Mouse (Mus musculus): ENCODE data around the gene Tpt1. TPM values are rescaled to one million over a fixed set of nuclear protein-coding genes. Genes with fewer than 3 reads are reported as not detected.
"Not testable (repeated sequence)": the region's sequence is repeated elsewhere in the genome, so short reads cannot be mapped to it uniquely, and the experiment has no call there.

Tpt1 gene
- polyA plus RNA-seq, 1 experiment from 2014 or later = 607 TPM

DNA sequence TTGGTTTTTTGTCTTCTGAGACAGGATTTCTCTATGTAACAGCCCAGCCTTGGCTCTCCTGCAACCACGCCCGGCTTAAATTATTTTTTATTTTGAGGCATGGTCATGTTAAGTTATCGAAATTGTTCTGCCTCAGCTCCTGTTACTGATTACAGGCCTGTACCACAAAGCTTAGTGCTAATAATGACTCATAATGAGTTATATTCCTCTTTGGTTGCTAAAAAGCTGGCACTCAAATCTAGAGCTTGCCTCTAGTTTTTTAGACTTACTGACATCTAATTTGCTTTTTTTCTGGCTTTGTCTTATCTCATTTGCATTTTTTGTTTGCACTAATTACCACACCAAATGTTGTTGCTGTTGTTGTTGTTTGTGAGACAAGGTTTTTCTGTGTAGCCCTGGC lies 8.3 kb upstream of the Tpt1 start:
- Histone ChIP-seq H3K27me3 (replicated peaks; ENCODE audit: control insufficient read depth, insufficient read depth, low read length) (no peaks in the 10 kb centered on the region), H3K4me3 (ENCODE audit: low read length) (no peak overlapping the region), H3K4me1 (ENCODE audit: control insufficient read depth, insufficient read depth, low read depth, low read length) (peaks cover 10% of the 10 kb centered on the region), H3K9ac (ENCODE audit: low read depth, low read length) (no peak overlapping the region), H3K4me2 (ENCODE audit: low read length) (no peak overlapping the region), H3K36me3 (ENCODE audit: control insufficient read depth, insufficient read depth, low read length) (no peaks in the 10 kb centered on the region), H3K9me3 (ENCODE audit: control insufficient read depth, low read length) (no peaks in the 10 kb centered on the region), H3K27ac (ENCODE audit: low read depth, low read length) (no peak overlapping the region)
- 96% methylated on average over 3 of the region's 3 CpGs for WGBS
- no peak for ATAC-seq

DNA sequence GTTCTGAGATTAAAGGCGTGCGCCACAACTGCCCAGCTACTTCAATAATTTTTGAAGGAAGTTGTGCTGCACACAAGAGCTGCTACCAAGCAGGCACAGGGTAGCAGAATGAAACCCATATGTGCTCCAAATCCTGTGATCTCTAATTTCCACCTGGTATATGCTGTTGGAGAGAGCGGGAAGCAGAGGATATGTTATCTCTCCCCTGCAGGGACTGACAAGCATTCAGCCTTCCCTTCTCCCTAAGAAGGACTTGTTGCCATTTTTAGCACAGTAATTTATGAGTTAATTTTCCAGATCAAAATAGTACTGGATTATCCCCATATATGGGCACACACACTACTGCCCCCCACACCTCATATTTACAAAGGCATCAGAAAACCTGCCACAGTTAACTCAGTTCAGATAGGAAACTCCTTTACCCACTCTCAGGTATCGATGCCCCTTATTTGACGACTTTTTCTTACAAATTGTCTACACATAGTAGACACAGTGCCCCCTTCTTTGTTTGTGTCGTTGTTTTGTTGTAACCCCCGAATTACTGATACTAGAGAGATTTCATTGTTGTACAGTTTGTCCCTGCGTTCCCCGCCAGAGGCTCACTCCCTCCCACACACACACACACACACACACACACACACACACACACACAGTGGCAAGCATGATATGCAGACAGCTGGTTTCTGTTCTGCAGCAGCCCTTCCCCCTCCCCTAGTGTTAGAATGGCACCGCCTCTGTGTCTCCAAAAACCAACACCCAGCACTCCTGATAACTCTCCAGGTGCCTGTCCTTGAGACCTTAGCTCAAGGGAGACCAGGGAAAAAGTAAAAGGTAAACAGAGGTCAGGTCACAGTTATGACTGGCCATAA lies 7.6 kb upstream of the Tpt1 start:
- Histone ChIP-seq H3K27ac (ENCODE audit: low read depth, low read length) (no peak overlapping the region), H3K9ac (ENCODE audit: low read depth, low read length) (no peak overlapping the region), H3K27me3 (replicated peaks; ENCODE audit: control insufficient read depth, insufficient read depth, low read length) (no peaks in the 10 kb centered on the region), H3K9me3 (ENCODE audit: control insufficient read depth, low read length) (no peaks in the 10 kb centered on the region), H3K4me2 (ENCODE audit: low read length) (no peak overlapping the region), H3K4me1 (ENCODE audit: control insufficient read depth, insufficient read depth, low read depth, low read length) (peaks cover 10% of the 10 kb centered on the region), H3K4me3 (ENCODE audit: low read length) (no peak overlapping the region), H3K36me3 (ENCODE audit: control insufficient read depth, insufficient read depth, low read length) (no peaks in the 10 kb centered on the region)
- WGBS = 77% methylated on average over 10 of the region's 10 CpGs
- no peak for ATAC-seq

DNA sequence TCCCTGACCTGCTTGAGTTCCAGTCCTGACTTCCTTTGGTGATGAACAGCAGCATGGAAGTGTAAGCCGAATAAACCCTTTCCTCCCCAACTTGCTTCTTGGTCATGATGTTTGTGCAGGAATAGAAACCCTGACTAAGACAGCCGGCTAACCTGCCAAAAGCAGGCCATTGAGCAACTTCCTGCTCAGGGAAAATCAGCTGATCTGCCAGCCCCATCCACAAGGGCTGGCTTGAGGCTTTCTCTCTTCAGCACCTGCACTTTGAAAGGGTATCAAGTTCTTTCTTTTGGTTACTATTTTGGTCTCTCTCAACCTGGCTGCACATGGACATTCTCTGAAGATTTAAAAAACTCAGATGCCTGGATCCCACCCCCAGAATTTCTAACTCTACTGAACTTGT lies 3.1 kb upstream of the Tpt1 start:
- H3K4me2 ChIP-seq (ENCODE audit: low read length); H3K9ac ChIP-seq (ENCODE audit: low read depth, low read length); ATAC-seq; H3K4me1 ChIP-seq (ENCODE audit: control insufficient read depth, insufficient read depth, low read depth, low read length); H3K36me3 ChIP-seq (ENCODE audit: control insufficient read depth, insufficient read depth, low read length); H3K4me3 ChIP-seq (ENCODE audit: low read length); H3K27ac ChIP-seq (ENCODE audit: low read depth, low read length); H3K9me3 ChIP-seq (ENCODE audit: control insufficient read depth, low read length); H3K27me3 ChIP-seq (replicated peaks; ENCODE audit: control insufficient read depth, insufficient read depth, low read length): not testable (repeated sequence)
- WGBS = 50% methylated on average over 1 of the region's 2 CpGs

DNA sequence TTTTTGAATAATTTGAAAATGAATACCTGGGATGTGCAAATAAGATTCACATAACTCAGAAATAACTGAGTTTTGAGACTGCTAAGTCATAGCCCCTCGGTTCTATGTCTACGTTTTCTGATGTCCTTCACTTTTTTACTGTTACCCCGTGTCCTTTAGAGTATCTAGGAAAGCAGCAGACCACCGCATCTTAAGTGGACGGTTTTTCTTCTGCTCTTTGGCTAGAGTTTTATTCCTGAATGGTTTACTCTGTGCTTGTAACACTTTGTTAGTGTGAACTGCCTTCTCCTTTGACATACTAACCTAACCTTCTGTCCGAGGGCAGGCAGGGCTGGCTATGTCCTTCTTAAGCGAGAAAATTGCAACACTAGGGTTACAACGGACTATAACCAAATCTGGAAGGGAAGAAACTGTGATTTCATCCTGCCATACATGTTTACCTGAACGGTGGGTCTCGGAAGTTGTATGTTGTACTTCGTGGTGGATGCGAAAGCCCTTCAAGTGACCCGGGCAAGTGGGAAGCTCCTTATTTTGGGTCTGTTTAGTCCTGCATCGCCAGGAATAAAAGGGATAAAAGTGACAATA lies 690 bp upstream of the Tpt1 start:
- H3K9me3 ChIP-seq (ENCODE audit: control insufficient read depth, low read length) = no peaks in the 10 kb centered on the region
- no peaks in the 10 kb centered on the region for H3K27me3 ChIP-seq (replicated peaks; ENCODE audit: control insufficient read depth, insufficient read depth, low read length)
- peak overlapping the region; percentile 95 for H3K9ac ChIP-seq (ENCODE audit: low read depth, low read length)
- WGBS = 9% methylated on average over 14 of the region's 14 CpGs
- peaks cover 17% of the 10 kb centered on the region for H3K4me1 ChIP-seq (ENCODE audit: control insufficient read depth, insufficient read depth, low read depth, low read length)
- ATAC-seq = no peak
- H3K4me3 ChIP-seq (ENCODE audit: low read length) = peak overlapping the region; percentile 85
- H3K4me2 ChIP-seq (ENCODE audit: low read length) = peak overlapping the region; percentile 89
- peak overlapping the region; percentile 98 for H3K27ac ChIP-seq (ENCODE audit: low read depth, low read length)
- peaks cover 22% of the 10 kb centered on the region for H3K36me3 ChIP-seq (ENCODE audit: control insufficient read depth, insufficient read depth, low read length)

DNA sequence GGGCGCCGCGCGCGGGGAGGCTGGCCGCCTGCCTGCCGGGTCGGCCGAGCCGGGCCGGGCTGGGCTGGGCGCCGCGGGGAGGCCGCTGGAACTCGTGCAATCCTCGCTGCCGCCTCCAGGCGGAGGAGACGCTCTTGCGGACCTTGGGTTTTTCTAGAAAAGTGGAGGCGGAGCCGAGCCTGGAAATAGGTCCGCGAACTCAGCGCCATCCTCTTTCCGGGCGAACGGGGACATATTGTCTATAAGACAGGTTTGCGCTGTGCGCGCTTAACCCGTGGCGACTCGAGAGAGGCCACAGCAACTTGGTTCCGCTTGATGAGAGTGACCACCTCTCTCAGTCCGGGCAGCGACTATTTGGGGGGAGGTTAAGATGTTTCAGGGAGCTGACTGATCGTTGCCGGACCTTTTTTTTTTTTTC lies 814 bp downstream of the Tpt1 start:
- no peaks in the 10 kb centered on the region for H3K9me3 ChIP-seq (ENCODE audit: control insufficient read depth, low read length)
- peaks cover 32% of the 10 kb centered on the region for H3K36me3 ChIP-seq (ENCODE audit: control insufficient read depth, insufficient read depth, low read length)
- no peaks in the 10 kb centered on the region for H3K27me3 ChIP-seq (replicated peaks; ENCODE audit: control insufficient read depth, insufficient read depth, low read length)
- peak; percentile 59 for ATAC-seq
- peak overlapping the region; percentile 95 for H3K9ac ChIP-seq (ENCODE audit: low read depth, low read length)
- WGBS = under 1% methylated on average over 37 of the region's 40 CpGs
- peak overlapping the region; percentile 85 for H3K4me3 ChIP-seq (ENCODE audit: low read length)
- H3K4me1 ChIP-seq (ENCODE audit: control insufficient read depth, insufficient read depth, low read depth, low read length) = peaks cover 17% of the 10 kb centered on the region
- H3K4me2 ChIP-seq (ENCODE audit: low read length) = peak overlapping the region; percentile 61
- H3K27ac ChIP-seq (ENCODE audit: low read depth, low read length) = peak overlapping the region; percentile 98

DNA sequence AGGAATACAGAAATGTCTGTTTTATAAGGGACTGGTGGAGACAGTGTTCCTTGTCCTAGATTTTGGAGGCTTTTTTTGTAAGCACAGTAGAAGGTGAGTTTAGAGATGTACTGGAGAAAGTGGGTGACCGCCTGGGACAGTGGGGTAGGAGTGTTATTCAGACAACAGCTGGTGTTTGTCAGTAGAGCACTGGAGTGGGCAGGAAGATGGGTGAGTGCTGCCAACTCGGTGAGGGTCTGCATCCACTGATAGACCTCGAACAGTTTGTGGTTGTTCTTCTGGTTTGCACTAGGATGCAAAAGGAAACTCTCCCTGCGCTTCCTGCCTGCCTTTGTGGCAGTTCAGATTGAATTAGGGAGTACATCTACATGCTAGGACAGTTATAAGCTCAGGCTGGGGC lies 2.8 kb downstream of the Tpt1 start:
- WGBS = 87% methylated on average over 4 of the region's 4 CpGs
- ATAC-seq = no peak
- Histone ChIP-seq H3K36me3 (ENCODE audit: control insufficient read depth, insufficient read depth, low read length) (peaks cover 36% of the 10 kb centered on the region), H3K9ac (ENCODE audit: low read depth, low read length) (no peak overlapping the region), H3K27ac (ENCODE audit: low read depth, low read length) (no peak overlapping the region), H3K9me3 (ENCODE audit: control insufficient read depth, low read length) (no peaks in the 10 kb centered on the region), H3K4me1 (ENCODE audit: control insufficient read depth, insufficient read depth, low read depth, low read length) (peaks cover 17% of the 10 kb centered on the region), H3K4me2 (ENCODE audit: low read length) (no peak overlapping the region; the same call in 1 of the 2 replicates), H3K4me3 (ENCODE audit: low read length) (no peak overlapping the region), H3K27me3 (replicated peaks; ENCODE audit: control insufficient read depth, insufficient read depth, low read length) (no peaks in the 10 kb centered on the region)

DNA sequence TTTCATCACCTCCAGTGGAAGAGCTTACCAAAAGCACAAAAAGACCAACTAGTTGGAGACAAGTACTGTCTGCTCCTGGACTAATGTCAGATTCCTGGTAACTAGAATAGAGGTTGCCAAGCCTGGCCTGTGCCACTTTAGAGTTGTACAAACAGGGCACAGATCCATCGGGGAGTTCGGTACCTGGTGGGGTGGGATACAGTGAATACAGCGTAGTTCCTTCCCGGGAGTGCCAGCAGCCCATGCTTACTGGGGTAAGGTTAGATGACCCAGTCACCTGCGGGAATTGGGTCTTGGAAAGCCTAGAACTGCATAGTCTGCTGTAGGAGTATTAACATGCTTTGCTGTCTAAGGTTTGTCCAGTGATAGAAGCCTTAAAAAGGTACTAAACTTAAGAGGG lies 3.6 kb downstream of the Tpt1 start:
- H3K9me3 ChIP-seq (ENCODE audit: control insufficient read depth, low read length) = no peaks in the 10 kb centered on the region
- no peak overlapping the region for H3K27ac ChIP-seq (ENCODE audit: low read depth, low read length)
- H3K9ac ChIP-seq (ENCODE audit: low read depth, low read length) = no peak overlapping the region
- H3K27me3 ChIP-seq (replicated peaks; ENCODE audit: control insufficient read depth, insufficient read depth, low read length) = no peaks in the 10 kb centered on the region
- H3K36me3 ChIP-seq (ENCODE audit: control insufficient read depth, insufficient read depth, low read length) = peaks cover 36% of the 10 kb centered on the region
- WGBS = 89% methylated on average over 5 of the region's 5 CpGs
- H3K4me2 ChIP-seq (ENCODE audit: low read length) = no peak overlapping the region
- H3K4me1 ChIP-seq (ENCODE audit: control insufficient read depth, insufficient read depth, low read depth, low read length) = peaks cover 17% of the 10 kb centered on the region
- no peak overlapping the region for H3K4me3 ChIP-seq (ENCODE audit: low read length)
- ATAC-seq = no peak

DNA sequence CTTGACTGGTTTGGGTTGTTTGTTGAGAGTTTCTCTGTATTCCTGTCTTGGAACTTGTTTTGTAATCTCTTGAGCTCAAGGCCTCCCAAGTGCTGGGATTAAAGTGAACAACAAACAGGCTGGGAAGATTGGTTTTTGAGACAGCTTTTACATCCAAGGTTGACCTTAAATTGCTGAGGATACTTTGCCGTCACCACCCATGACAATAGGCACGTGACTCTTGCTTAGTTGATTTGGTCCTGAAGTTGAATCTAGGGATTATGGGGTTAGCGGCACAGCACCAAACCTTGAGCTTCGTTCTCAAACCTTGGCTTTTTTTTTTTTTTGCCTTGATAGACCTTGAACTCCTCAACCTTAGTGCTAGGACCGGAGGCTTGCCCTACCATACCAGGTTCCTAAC lies 4.3 kb downstream of the Tpt1 start:
- Histone ChIP-seq H3K9me3 (ENCODE audit: control insufficient read depth, low read length) (no peaks in the 10 kb centered on the region), H3K4me3 (ENCODE audit: low read length) (no peak overlapping the region), H3K4me1 (ENCODE audit: control insufficient read depth, insufficient read depth, low read depth, low read length) (peaks cover 14% of the 10 kb centered on the region), H3K36me3 (ENCODE audit: control insufficient read depth, insufficient read depth, low read length) (peaks cover 36% of the 10 kb centered on the region), H3K27ac (ENCODE audit: low read depth, low read length) (no peak overlapping the region), H3K27me3 (replicated peaks; ENCODE audit: control insufficient read depth, insufficient read depth, low read length) (no peaks in the 10 kb centered on the region), H3K9ac (ENCODE audit: low read depth, low read length) (no peak overlapping the region), H3K4me2 (ENCODE audit: low read length) (no peak overlapping the region)
- ATAC-seq = no peak
- WGBS = 81% methylated on average over 5 of the region's 5 CpGs

DNA sequence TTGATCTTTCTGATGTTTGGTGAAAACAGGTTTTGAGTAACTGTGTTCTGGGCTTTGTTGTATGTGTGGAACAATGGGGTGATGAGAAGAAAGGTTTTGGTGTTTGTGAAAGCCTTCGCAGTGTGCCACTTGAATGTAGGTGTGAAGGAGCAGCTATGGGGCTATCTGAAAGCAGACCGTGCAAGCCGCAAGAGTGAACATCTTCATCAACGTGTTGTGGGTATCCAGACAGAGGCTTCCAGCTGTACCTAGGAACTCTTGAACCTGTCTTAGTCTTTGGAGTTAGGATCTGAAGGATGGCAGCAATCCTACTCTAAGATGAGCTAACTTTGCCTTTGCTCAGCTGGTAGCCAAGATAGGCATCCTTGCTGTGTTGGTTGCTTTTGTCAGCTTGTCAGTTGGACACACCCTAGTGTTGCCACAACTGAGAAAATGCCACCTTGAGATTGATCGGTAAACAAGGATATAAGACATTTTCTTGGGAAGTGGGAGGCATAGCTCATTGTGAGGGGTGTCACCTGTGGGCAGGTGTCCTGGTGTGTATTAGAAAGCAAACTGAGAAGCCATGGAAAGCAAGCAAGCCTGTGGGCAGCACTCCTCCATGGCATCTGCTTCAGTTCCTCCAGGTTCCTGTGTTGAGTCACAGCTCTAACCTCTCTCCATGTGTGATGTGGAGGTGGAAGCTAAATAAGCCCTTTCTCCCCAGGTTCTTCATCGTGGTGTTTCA lies 5.1 kb downstream of the Tpt1 start:
- no peak overlapping the region for H3K9ac ChIP-seq (ENCODE audit: low read depth, low read length)
- no peaks in the 10 kb centered on the region for H3K9me3 ChIP-seq (ENCODE audit: control insufficient read depth, low read length)
- H3K36me3 ChIP-seq (ENCODE audit: control insufficient read depth, insufficient read depth, low read length) = peaks cover 36% of the 10 kb centered on the region
- H3K27me3 ChIP-seq (replicated peaks; ENCODE audit: control insufficient read depth, insufficient read depth, low read length) = no peaks in the 10 kb centered on the region
- H3K4me1 ChIP-seq (ENCODE audit: control insufficient read depth, insufficient read depth, low read depth, low read length) = peaks cover 13% of the 10 kb centered on the region
- no peak overlapping the region for H3K4me3 ChIP-seq (ENCODE audit: low read length)
- no peak overlapping the region for H3K4me2 ChIP-seq (ENCODE audit: low read length)
- 89% methylated on average over 6 of the region's 6 CpGs for WGBS
- no peak for ATAC-seq
- H3K27ac ChIP-seq (ENCODE audit: low read depth, low read length) = no peak overlapping the region
